Mouse (Mus musculus): Measurements from ENCODE around the gene Zfp36. TPM values are rescaled to one million over a fixed set of nuclear protein-coding genes. Genes with fewer than 3 reads are reported as not detected.

The Zfp36 gene
- total and polyA plus RNA-seq, 2 experiments from 2014 or later: 13.6 to 19.2 TPM

DNA sequence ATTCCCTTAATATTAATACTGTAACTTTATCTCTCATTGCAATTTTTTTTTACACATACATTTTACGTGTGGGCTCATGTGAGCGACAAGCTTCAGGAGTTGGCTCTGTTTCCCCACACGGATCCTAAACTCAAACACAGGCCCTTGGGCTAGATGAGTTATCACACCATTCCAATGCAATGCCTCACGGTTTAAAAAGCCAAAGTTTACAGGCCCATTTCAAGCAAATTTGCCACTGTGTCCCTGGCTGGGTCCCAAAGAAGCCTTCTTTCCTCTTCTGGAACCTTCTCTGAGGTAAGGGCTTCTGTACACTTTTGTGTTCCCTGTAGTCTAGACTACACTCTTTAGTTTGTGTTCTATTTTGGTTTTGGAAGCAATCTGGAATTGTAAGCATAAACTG is 45.5 kb downstream of the Zfp36 start:
- Histone ChIP-seq H3K4me2 (ENCODE audit: low read depth, low read length) (no peak overlapping the region), H3K4me1 (ENCODE audit: control insufficient read depth, insufficient read depth) (peaks cover 5% of the 10 kb centered on the region), H3K4me3 (ENCODE audit: low read depth, low read length) (no peak overlapping the region), H3K9ac (replicated peaks; ENCODE audit: low read depth, low read length) (no peak overlapping the region), H3K9me3 (replicated peaks; ENCODE audit: control insufficient read depth, low read length) (no peaks in the 10 kb centered on the region), H3K27me3 (ENCODE audit: control insufficient read depth, insufficient read depth, low read length) (no peaks in the 10 kb centered on the region), H3K36me3 (replicated peaks; ENCODE audit: control insufficient read depth, insufficient read depth, low read length) (peaks cover 26% of the 10 kb centered on the region), H3K27ac (ENCODE audit: low read depth) (no peak overlapping the region)
- ATAC-seq (ENCODE audit: insufficient read depth, low read depth) (no peak), DNase-seq (ENCODE audit: low spot score) (no peak)
- no peak for TF ChIP-seq CTCF (IDR thresholded peaks at IDR 0.05; ENCODE audit: low read depth)
- TF ChIP-seq EP300 (IDR thresholded peaks at IDR 0.05; ENCODE audit: low read depth): no peak
- WGBS: 83% methylated on average over 4 of the region's 4 CpGs

DNA sequence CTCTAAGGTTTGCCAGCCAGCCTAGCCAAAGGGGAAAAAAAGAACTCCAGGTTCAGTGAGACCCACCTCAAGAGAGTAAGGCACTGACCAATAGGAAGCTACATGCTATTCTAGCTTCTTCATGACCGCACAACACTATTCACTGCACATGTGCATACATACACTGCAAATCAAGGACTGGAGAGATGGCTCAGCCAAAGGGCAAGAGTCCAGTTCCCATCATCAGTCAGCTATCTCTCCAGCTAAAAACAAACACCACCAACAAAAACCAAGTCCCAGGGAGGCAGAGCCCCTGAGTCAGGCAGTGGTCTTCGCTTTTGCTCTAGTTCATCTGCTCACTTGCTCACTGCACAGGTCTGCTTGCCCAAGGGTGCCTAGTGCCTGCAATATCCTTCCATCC is 51.8 kb downstream of the Zfp36 start:
- no peaks in the 10 kb centered on the region for H3K4me1 ChIP-seq (ENCODE audit: control insufficient read depth, insufficient read depth)
- 98% methylated on average over 2 of the region's 2 CpGs for WGBS
- DNase-seq (ENCODE audit: low spot score) (no peak), ATAC-seq (ENCODE audit: insufficient read depth, low read depth) (no peak)
- no peak overlapping the region for H3K9ac ChIP-seq (replicated peaks; ENCODE audit: low read depth, low read length)
- H3K27me3 ChIP-seq (ENCODE audit: control insufficient read depth, insufficient read depth, low read length): no peaks in the 10 kb centered on the region
- no peak overlapping the region for H3K27ac ChIP-seq (ENCODE audit: low read depth)
- peaks cover 88% of the 10 kb centered on the region for H3K36me3 ChIP-seq (replicated peaks; ENCODE audit: control insufficient read depth, insufficient read depth, low read length)
- no peak overlapping the region for H3K4me2 ChIP-seq (ENCODE audit: low read depth, low read length)
- H3K9me3 ChIP-seq (replicated peaks; ENCODE audit: control insufficient read depth, low read length): no peaks in the 10 kb centered on the region
- TF ChIP-seq EP300 (IDR thresholded peaks at IDR 0.05; ENCODE audit: low read depth) (no peak), CTCF (IDR thresholded peaks at IDR 0.05; ENCODE audit: low read depth) (no peak)
- H3K4me3 ChIP-seq (ENCODE audit: low read depth, low read length): no peak overlapping the region

Other genes with a start within 250 kb of the Zfp36 start
- 6.6 and 21.8 TPM in 2 replicates for gene Fbl, start 210.5 kb downstream of the Zfp36 start, total RNA-seq (2014; rRNA removed; ENCODE audit: low replicate concordance)
- gene Fbl, start 210.5 kb downstream of the Zfp36 start, polyA plus RNA-seq (2015; fragmentation: Nextera tagmentation; extraction: Ambion mirVana): 44.3 and 51.3 TPM in 2 replicates
- 21.3 and 37.1 TPM in 2 replicates for gene Dyrk1b, start 200.8 kb downstream of the Zfp36 start, total RNA-seq (2014; rRNA removed; ENCODE audit: low replicate concordance)
- 10.2 and 10.4 TPM in 2 replicates for gene Dyrk1b, start 200.8 kb downstream of the Zfp36 start, polyA plus RNA-seq (2015; fragmentation: Nextera tagmentation; extraction: Ambion mirVana)
- 6.5 and 18.2 TPM in 2 replicates for gene Eid2, start 112.4 kb downstream of the Zfp36 start, total RNA-seq (2014; rRNA removed; ENCODE audit: low replicate concordance)
- gene Eid2, start 112.4 kb downstream of the Zfp36 start, polyA plus RNA-seq (2015; fragmentation: Nextera tagmentation; extraction: Ambion mirVana): 1.4 and 1.6 TPM in 2 replicates
- 4.4 and 13.0 TPM in 2 replicates for gene Eid2b, start 102.5 kb downstream of the Zfp36 start, total RNA-seq (2014; rRNA removed; ENCODE audit: low replicate concordance)
- 9.1 and 9.7 TPM in 2 replicates for gene Eid2b, start 102.5 kb downstream of the Zfp36 start, polyA plus RNA-seq (2015; fragmentation: Nextera tagmentation; extraction: Ambion mirVana)
- not detected in 2 replicates for gene Selenov, start 89.1 kb downstream of the Zfp36 start, total RNA-seq (2014; rRNA removed; ENCODE audit: low replicate concordance)
- not detected in 2 replicates for gene Selenov, start 89.1 kb downstream of the Zfp36 start, polyA plus RNA-seq (2015; fragmentation: Nextera tagmentation; extraction: Ambion mirVana)
- not detected in 2 replicates for gene Dll3, start 78.0 kb downstream of the Zfp36 start, total RNA-seq (2014; rRNA removed; ENCODE audit: low replicate concordance)
- gene Dll3, start 78.0 kb downstream of the Zfp36 start, polyA plus RNA-seq (2015; fragmentation: Nextera tagmentation; extraction: Ambion mirVana): not detected in 2 replicates
- 60.6 and 69.9 TPM in 2 replicates for gene Timm50, start 68.2 kb downstream of the Zfp36 start, total RNA-seq (2014; rRNA removed; ENCODE audit: low replicate concordance)
- 90.1 and 90.6 TPM in 2 replicates for gene Timm50, start 68.2 kb downstream of the Zfp36 start, polyA plus RNA-seq (2015; fragmentation: Nextera tagmentation; extraction: Ambion mirVana)
- gene Supt5, start 41.5 kb downstream of the Zfp36 start, total RNA-seq (2014; rRNA removed; ENCODE audit: low replicate concordance): 52.3 and 71.4 TPM in 2 replicates
- gene Supt5, start 41.5 kb downstream of the Zfp36 start, polyA plus RNA-seq (2015; fragmentation: Nextera tagmentation; extraction: Ambion mirVana): 36.4 and 36.6 TPM in 2 replicates
- gene Rps16, start 29.6 kb downstream of the Zfp36 start, total RNA-seq (2014; rRNA removed; ENCODE audit: low replicate concordance): 145 and 161 TPM in 2 replicates
- 481 and 513 TPM in 2 replicates for gene Rps16, start 29.6 kb downstream of the Zfp36 start, polyA plus RNA-seq (2015; fragmentation: Nextera tagmentation; extraction: Ambion mirVana)
- 23.5 and 41.7 TPM in 2 replicates for gene Plekhg2, start 7.7 kb downstream of the Zfp36 start, total RNA-seq (2014; rRNA removed; ENCODE audit: low replicate concordance)
- 11.8 and 13.7 TPM in 2 replicates for gene Plekhg2, start 7.7 kb downstream of the Zfp36 start, polyA plus RNA-seq (2015; fragmentation: Nextera tagmentation; extraction: Ambion mirVana)
- 42.1 and 51.4 TPM in 2 replicates for gene Med29, start 12.5 kb upstream of the Zfp36 start, total RNA-seq (2014; rRNA removed; ENCODE audit: low replicate concordance)
- 44.1 and 45.8 TPM in 2 replicates for gene Med29, start 12.5 kb upstream of the Zfp36 start, polyA plus RNA-seq (2015; fragmentation: Nextera tagmentation; extraction: Ambion mirVana)
- 29.8 and 66.1 TPM in 2 replicates for gene Paf1, start 12.7 kb upstream of the Zfp36 start, total RNA-seq (2014; rRNA removed; ENCODE audit: low replicate concordance)
- gene Paf1, start 12.7 kb upstream of the Zfp36 start, polyA plus RNA-seq (2015; fragmentation: Nextera tagmentation; extraction: Ambion mirVana): 54.2 and 56.5 TPM in 2 replicates
- gene Gmfg, start 57.2 kb upstream of the Zfp36 start, total RNA-seq (2014; rRNA removed; ENCODE audit: low replicate concordance): 1.5 and 3.0 TPM in 2 replicates
- gene Gmfg, start 57.2 kb upstream of the Zfp36 start, polyA plus RNA-seq (2015; fragmentation: Nextera tagmentation; extraction: Ambion mirVana): 8.9 and 9.8 TPM in 2 replicates
- gene Lrfn1, start 71.7 kb upstream of the Zfp36 start, total RNA-seq (2014; rRNA removed; ENCODE audit: low replicate concordance): 1.4 and 3.9 TPM in 2 replicates
- 0.31 and 0.55 TPM in 2 replicates for gene Lrfn1, start 71.7 kb upstream of the Zfp36 start, polyA plus RNA-seq (2015; fragmentation: Nextera tagmentation; extraction: Ambion mirVana)
- not detected in 2 replicates for gene Ifnl2, start 130.2 kb upstream of the Zfp36 start, total RNA-seq (2014; rRNA removed; ENCODE audit: low replicate concordance)
- not detected in 2 replicates for gene Ifnl2, start 130.2 kb upstream of the Zfp36 start, polyA plus RNA-seq (2015; fragmentation: Nextera tagmentation; extraction: Ambion mirVana)
- not detected in 2 replicates for gene Ifnl3, start 142.6 kb upstream of the Zfp36 start, total RNA-seq (2014; rRNA removed; ENCODE audit: low replicate concordance)
- gene Ifnl3, start 142.6 kb upstream of the Zfp36 start, polyA plus RNA-seq (2015; fragmentation: Nextera tagmentation; extraction: Ambion mirVana): not detected in 2 replicates
- gene Sycn, start 160.6 kb upstream of the Zfp36 start, total RNA-seq (2014; rRNA removed; ENCODE audit: low replicate concordance): not detected in 2 replicates
- gene Sycn, start 160.6 kb upstream of the Zfp36 start, polyA plus RNA-seq (2015; fragmentation: Nextera tagmentation; extraction: Ambion mirVana): not detected in 2 replicates
- gene Nccrp1, start 167.0 kb upstream of the Zfp36 start, total RNA-seq (2014; rRNA removed; ENCODE audit: low replicate concordance): not detected in 2 replicates
- gene Nccrp1, start 167.0 kb upstream of the Zfp36 start, polyA plus RNA-seq (2015; fragmentation: Nextera tagmentation; extraction: Ambion mirVana): not detected in 2 replicates
- gene Samd4b, start 217.9 kb upstream of the Zfp36 start, total RNA-seq (2014; rRNA removed; ENCODE audit: low replicate concordance): 37.0 and 53.5 TPM in 2 replicates
- 12.3 and 12.4 TPM in 2 replicates for gene Samd4b, start 217.9 kb upstream of the Zfp36 start, polyA plus RNA-seq (2015; fragmentation: Nextera tagmentation; extraction: Ambion mirVana)
- gene Pak4, start 217.9 kb upstream of the Zfp36 start, total RNA-seq (2014; rRNA removed; ENCODE audit: low replicate concordance): 12.7 and 17.1 TPM in 2 replicates
- gene Pak4, start 217.9 kb upstream of the Zfp36 start, polyA plus RNA-seq (2015; fragmentation: Nextera tagmentation; extraction: Ambion mirVana): 11.3 and 12.0 TPM in 2 replicates

All from heart, postnatal 0 days (tissue).